Mouse (Mus musculus) CH12.LX (cell line): Measurements from ENCODE around the gene Zc3h6.

Source experiments
- CTCF ChIP-seq, 2 experiments: IDR thresholded peaks in 1 of 2; conservative IDR thresholded peaks in 1 of 2; 2 replicates each; pipeline ENCODE4 v1.5.1; 2011 to 2012; ENCODE audit warnings: low read depth in 2 of 2, low read length in 2 of 2, improper control_type of control experiment in 1 of 2, inconsistent platforms in 1 of 2, mild to moderate bottlenecking in 1 of 2, moderate library complexity in 1 of 2
- ELF1 ChIP-seq: IDR thresholded peaks from 2 replicates; pipeline ENCODE4 v1.6.1; 2014; ENCODE audit warnings: low read depth, mild to moderate bottlenecking, inconsistent platforms, low read length, improper control_type of control experiment
- EP300 ChIP-seq: IDR thresholded peaks from 2 replicates; pipeline ENCODE4 v1.6.1; 2011; ENCODE audit warnings: low read length, improper control_type of control experiment
- GABPA ChIP-seq: IDR thresholded peaks from 2 replicates; pipeline ENCODE4 v1.6.1; 2012; ENCODE audit warnings: low read depth, low read length, improper control_type of control experiment, inconsistent platforms; ENCODE audit not compliant: insufficient replicate concordance
- HCFC1 ChIP-seq: IDR thresholded peaks from 2 replicates; pipeline ENCODE4 v1.6.1; 2012; ENCODE audit warnings: low read depth, mild to moderate bottlenecking, inconsistent platforms, low read length, improper control_type of control experiment
- IRF4 ChIP-seq: IDR thresholded peaks from 2 replicates; pipeline ENCODE4 v1.6.1; 2014; ENCODE audit warnings: low read depth, mild to moderate bottlenecking, inconsistent platforms, low read length, improper control_type of control experiment
- JUND ChIP-seq: conservative IDR thresholded peaks from 2 replicates; pipeline ENCODE4 v1.6.1; 2011; ENCODE audit warnings: low read depth, low read length, improper control_type of control experiment
- MAX ChIP-seq: IDR thresholded peaks from 2 replicates; pipeline ENCODE4 v1.6.1; 2011; ENCODE audit warnings: low read length, improper control_type of control experiment
- MXI1 ChIP-seq: IDR thresholded peaks from 2 replicates; pipeline ENCODE4 v1.6.1; 2011; ENCODE audit warnings: mild to moderate bottlenecking, low read depth, low read length, improper control_type of control experiment
- NRF1 ChIP-seq: IDR thresholded peaks from 2 replicates; pipeline ENCODE4 v1.6.1; 2014; ENCODE audit warnings: low read depth, mild to moderate bottlenecking, inconsistent platforms, low read length, improper control_type of control experiment, moderate library complexity
- POLR2A ChIP-seq: IDR thresholded peaks from 2 replicates; pipeline ENCODE4 v1.6.1; 2011; ENCODE audit warnings: low read depth, mild to moderate bottlenecking, improper control_type of control experiment, low read length
- SMC3 ChIP-seq: IDR thresholded peaks from 2 replicates; pipeline ENCODE4 v1.6.1; 2011; ENCODE audit warnings: low read depth, low read length, improper control_type of control experiment
- UBTF ChIP-seq: IDR thresholded peaks from 2 replicates; pipeline ENCODE4 v1.6.1; 2012; ENCODE audit warnings: low read depth, mild to moderate bottlenecking, inconsistent platforms, low read length, improper control_type of control experiment, moderate library complexity
- ZKSCAN1 ChIP-seq: IDR thresholded peaks from 2 replicates; pipeline ENCODE4 v1.6.1; 2012; ENCODE audit warnings: low read depth, inconsistent platforms, low read length, improper control_type of control experiment, borderline replicate concordance

GRCm38 (mm10) chr2:128943538-128944528 lies 23.4 kb upstream of the Zc3h6 start, which contains the start of gene Zc3h8:
- TF ChIP-seq ELF1 (peak; percentile 38; the same call in 1 of the 2 replicates), CTCF (conservative IDR thresholded peaks at IDR 0.05 in 1 of 2, IDR thresholded peaks at IDR 0.05 in 1 of 2; ENCODE audit: low read depth in 2 of 2, low read length in 2 of 2) (no peak), EP300 (0 out of 2 replicates have a peak, but pooled peaks have one; percentile 15), NRF1 (peak; percentile 98), POLR2A (peak; percentile 99), JUND (no peak), UBTF (peak; percentile 85; the same call in 1 of the 2 replicates), IRF4 (peak; percentile 35; the same call in 1 of the 2 replicates), ZKSCAN1 (no peak), MXI1 (peak; percentile 96), SMC3 (no peak), MAX (peak; percentile 90), HCFC1 (peak; percentile 52; the same call in 1 of the 2 replicates), GABPA (no peak)
